Mouse (Mus musculus) left cerebral cortex, adult 18-20 months (tissue): ENCODE data around the gene Krtap9-5. TPM values are rescaled to one million over a fixed set of nuclear protein-coding genes. Genes with fewer than 3 reads are reported as not detected.

ENCODE experiments used
- DNase-seq, 2 experiments: peaks; one replicate each; pipeline ENCODE4 v3.0.0; 2021 to 2022; ENCODE audit warnings: low spot score in 2 of 2, mixed read lengths in 1 of 2
- long read RNA-seq, 2 experiments: library from polyadenylated mRNA; stranded (forward); transcript quantifications; one replicate each; pipeline ENCODE4 v2.0.0; 2021
- total RNA-seq, 2 experiments: library from RNA; stranded (reverse); gene quantifications; 2 replicates each; pipeline ENCODE4 v1.2.3; 2021

Gene Krtap9-5
- not detected for total RNA-seq
- long read RNA-seq, experiment 1 = 0 reads
- long read RNA-seq, experiment 2 = 0 reads

GRCm38 (mm10) chr11:99948175-99948574 is at the start of gene Krtap9-5:
TSS of gene Krtap9-5 (plus strand) at chr11:99948475.
- no peak for DNase-seq

- DNase-seq = no peak
Measured at GRCm38 (mm10) chr11:99907620-99908019, 40.7 kb upstream of the Krtap9-5 start, which contains the start of gene Krtap31-1. TSS of gene Krtap31-1 (plus strand) at chr11:99907920.

- no peak for DNase-seq
Measured at GRCm38 (mm10) chr11:99914451-99914850, 33.8 kb upstream of the Krtap9-5 start, which contains the start of gene Gm11565. TSS of gene Gm11565 (plus strand) at chr11:99914751.

- no peak for DNase-seq
Measured at GRCm38 (mm10) chr11:99935991-99936390, 12.3 kb upstream of the Krtap9-5 start, which contains the start of gene Krtap31-2. TSS of gene Krtap31-2 (plus strand) at chr11:99936291.

- no peak for DNase-seq
Measured at GRCm38 (mm10) chr11:99937751-99938264, 10.5 kb upstream of the Krtap9-5 start.

GRCm38 (mm10) chr11:99964213-99964612 is 15.9 kb downstream of the Krtap9-5 start:
- DNase-seq = no peak

GRCm38 (mm10) chr11:99965961-99966360 is 17.7 kb downstream of the Krtap9-5 start:
- DNase-seq = no peak

GRCm38 (mm10) chr11:99978953-99979352 is 30.7 kb downstream of the Krtap9-5 start, which contains the start of gene Krtap29-1:
TSS of gene Krtap29-1 (minus strand) at chr11:99979053.
- DNase-seq = no peak

GRCm38 (mm10) chr11:99982731-99983130 is 34.5 kb downstream of the Krtap9-5 start:
- no peak for DNase-seq

GRCm38 (mm10) chr11:99983442-99983841 is 35.2 kb downstream of the Krtap9-5 start:
- no peak for DNase-seq

GRCm38 (mm10) chr11:99985291-99986092 is 37.2 kb downstream of the Krtap9-5 start:
- DNase-seq = peak; percentile 21 to 45

GRCm38 (mm10) chr11:99986180-99986647 is 37.9 kb downstream of the Krtap9-5 start, which contains the start of gene Krtap16-1:
TSS of gene Krtap16-1 (minus strand) at chr11:99986597.
- no peak for DNase-seq

- DNase-seq = no peak
Measured at GRCm38 (mm10) chr11:99988530-99988929, 40.3 kb downstream of the Krtap9-5 start.

- DNase-seq = no peak
Measured at GRCm38 (mm10) chr11:99989881-99990405, 41.7 kb downstream of the Krtap9-5 start.

- DNase-seq = no peak
Measured at GRCm38 (mm10) chr11:99990571-99990970, 42.3 kb downstream of the Krtap9-5 start.

GRCm38 (mm10) chr11:99993620-99994383 is 45.5 kb downstream of the Krtap9-5 start, which contains the start of gene Krtap17-1:
TSS of gene Krtap17-1 (minus strand) at chr11:99993994.
- DNase-seq = no peak

GRCm38 (mm10) chr11:99994384-99994661 is 46.0 kb downstream of the Krtap9-5 start:
- no peak for DNase-seq

- DNase-seq = no peak
Measured at GRCm38 (mm10) chr11:99999091-99999490, 50.8 kb downstream of the Krtap9-5 start.
